Mouse (Mus musculus) urinary bladder, postnatal 25 days (tissue): Measurements from ENCODE around the gene Kcnmb4.

ENCODE experiments used
- DNase-seq: peaks from one replicate; pipeline ENCODE4 v3.0.0; 2022; ENCODE audit warnings: low spot score

The Kcnmb4 gene

DNA sequence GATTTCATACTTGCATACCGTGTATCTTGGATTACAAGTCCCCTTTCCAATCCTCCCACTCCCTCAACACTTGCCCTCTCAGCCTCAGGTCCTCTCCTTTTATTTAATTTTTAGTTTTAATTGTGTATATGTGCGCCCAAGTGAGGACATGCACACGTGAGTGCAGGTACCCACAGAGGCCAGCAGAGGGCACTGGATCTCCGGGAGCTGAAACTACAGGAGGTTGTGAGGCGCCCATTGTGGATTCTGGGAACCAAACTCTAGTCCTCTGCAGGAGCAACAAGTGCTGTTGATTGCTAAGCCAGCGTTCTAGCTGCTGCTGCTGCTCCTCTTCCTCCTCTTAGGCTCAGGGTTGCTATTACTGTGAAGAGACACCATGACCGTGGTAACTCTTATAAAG lies 20.9 kb downstream of the Kcnmb4 start:
- DNase-seq = no peak

DNA sequence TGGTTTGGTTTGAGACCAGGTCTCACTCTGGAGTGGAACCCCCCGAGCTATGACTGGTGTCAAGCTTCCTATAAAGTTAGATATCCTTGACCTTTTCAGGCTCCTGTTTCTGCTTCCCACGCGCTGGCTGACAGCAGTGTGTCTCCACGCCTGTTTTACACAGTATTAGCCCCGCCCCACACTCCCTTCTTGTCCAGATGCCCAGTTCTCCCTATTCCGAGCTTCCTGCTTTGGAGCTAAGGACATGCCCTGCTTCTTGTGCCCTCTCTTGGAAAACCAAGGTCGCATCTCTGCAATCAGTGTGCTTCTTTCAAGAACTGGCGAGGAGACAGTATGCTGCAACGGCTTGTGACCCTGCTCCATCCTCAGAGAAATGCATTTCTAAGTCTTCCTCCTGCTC lies 23.1 kb downstream of the Kcnmb4 start:
- DNase-seq = no peak

GRCm38 (mm10) chr10:116448166-116448565 lies 25.5 kb downstream of the Kcnmb4 start:
- DNase-seq = no peak

- DNase-seq = no peak
Measured at GRCm38 (mm10) chr10:116447176-116447575, 26.5 kb downstream of the Kcnmb4 start.

- DNase-seq = no peak
Measured at GRCm38 (mm10) chr10:116446040-116446439, 27.6 kb downstream of the Kcnmb4 start.

- DNase-seq = no peak
Measured at GRCm38 (mm10) chr10:116444826-116445225, 28.9 kb downstream of the Kcnmb4 start.

- no peak for DNase-seq
Measured at GRCm38 (mm10) chr10:116444371-116444770, 29.3 kb downstream of the Kcnmb4 start.

DNA sequence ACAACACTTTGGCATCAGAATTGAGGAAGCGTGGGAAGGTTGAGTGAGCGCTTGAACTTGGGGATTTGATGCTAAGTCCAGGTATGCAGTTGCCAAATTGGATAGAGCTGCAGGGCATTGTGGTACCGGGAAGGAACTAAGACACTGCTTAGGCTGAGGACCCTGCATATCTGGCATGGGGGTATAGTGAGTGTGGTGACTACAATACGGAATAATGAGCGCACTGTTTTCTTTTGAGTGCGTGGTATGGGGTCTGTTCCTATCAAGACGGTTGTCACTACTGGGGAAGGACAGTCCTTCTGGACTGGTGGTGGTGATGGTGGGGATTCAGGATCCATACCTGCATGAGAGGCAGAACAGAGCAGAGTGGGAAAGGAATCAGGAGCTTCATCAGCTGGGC lies 32.7 kb downstream of the Kcnmb4 start:
- DNase-seq = no peak

DNA sequence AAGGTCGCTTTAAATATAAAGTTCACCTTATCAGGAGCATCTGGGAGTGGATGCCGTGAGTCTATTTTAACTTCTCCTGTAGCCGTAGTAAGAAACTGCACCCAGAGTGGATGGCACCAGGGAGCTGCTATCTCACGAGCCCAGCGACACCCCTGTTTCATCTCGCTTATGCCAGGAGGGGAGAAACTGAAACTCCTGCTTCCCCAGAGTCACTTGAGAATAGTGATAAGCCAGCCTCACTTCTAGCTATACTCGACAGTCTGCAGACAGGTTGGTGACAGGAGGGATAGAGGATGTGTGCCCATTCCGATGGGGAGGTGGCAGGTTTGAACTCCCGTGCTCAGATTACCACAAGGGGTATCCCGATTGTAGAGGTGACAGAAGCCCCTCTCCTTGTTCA lies 33.6 kb downstream of the Kcnmb4 start:
- no peak for DNase-seq

DNA sequence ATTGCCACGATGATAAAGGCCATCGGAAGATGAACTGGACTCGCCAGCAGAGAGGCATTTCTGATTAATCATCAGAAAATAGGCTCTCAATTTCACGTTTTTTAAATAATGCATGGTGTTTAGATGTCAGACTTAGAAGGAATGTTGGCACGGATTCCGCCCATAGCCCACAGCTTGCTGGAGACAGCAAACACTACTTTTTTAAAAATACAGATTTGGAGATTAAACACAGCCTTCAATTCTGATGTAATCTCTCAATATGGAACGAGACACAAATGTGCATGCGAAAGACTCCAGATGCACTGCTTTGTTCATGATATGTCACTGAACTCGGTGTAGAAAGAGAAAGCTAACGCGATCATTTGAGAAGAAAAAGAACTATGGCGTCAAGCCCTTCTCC lies 38.2 kb downstream of the Kcnmb4 start:
- no peak for DNase-seq

DNA sequence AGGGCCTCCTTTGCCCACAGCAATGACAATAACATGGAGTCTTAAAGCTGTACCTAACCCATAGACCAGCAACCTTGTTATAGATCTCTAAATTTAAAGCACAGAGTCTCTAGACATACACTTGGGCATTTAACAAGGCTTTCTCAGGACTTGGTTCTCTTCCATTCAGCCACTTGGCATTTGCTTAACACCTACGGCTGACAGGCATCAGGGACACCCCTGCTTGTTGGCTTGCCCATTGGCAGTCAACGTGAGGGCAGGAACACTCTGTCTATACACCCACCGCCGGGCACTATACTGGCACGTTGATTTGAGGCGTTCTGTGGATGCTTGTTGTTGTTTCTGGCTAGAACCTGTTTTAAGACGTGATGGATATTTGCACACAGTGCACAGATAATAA lies 41.3 kb downstream of the Kcnmb4 start:
- DNase-seq = no peak

DNA sequence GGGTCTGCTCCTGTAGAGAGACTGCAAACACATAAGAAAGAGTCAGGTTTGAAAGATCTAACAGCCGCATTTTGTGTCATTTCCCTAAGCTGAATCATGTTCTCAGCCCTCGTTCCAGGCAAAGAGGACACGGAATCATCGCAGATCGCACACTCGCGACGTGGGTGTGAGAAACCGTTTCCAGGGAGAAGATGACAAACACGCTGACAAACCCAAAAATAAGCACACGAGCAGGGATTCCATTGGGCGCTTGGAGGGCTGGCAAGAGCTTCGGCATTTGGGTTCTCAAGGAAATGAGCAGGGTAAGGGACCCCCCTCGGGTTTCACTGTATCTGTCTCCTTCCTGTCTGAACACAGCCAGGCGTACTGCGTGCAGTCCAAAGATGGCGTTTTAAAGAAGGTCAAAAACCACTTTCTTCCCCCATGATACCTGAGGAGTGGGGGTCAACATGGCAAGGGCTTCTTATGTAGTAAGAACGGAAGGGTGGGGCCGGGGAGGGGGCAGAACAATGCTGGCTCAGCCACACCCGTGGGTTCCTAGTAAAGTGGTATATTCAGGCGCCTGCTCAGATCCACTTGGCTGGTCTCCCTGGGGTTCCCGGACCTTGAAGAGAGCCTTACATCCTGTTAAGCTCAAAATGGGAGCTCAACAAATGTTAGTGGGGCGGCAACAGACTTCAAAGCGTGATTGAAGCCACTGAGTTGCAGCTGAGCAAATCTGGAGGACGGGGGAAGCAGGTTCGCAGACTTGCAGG lies 45.5 kb downstream of the Kcnmb4 start:
- no peak for DNase-seq

- DNase-seq = no peak
Measured at GRCm38 (mm10) chr10:116426176-116426575, 47.5 kb downstream of the Kcnmb4 start.

GRCm38 (mm10) chr10:116424921-116425320 lies 48.8 kb downstream of the Kcnmb4 start:
- no peak for DNase-seq

DNA sequence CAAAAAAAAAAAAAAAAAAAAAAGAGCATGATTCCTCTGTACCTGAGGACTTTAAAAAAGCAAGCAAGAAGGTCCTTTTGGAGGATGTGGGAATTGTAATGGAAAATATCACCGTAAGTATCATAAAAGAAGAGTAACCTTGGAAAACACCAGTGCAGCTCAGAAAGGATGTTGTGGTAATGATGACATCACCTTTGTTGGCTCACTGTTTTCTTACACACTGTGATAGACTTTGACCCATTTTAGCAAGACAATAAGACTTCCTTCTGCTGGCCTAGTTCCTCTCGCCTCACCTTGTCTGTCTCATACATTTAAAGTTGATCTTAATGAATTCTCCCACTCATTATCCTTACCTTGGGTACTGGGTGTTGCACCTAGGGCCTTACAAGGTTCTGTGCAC lies 51.1 kb downstream of the Kcnmb4 start:
- no peak for DNase-seq

DNA sequence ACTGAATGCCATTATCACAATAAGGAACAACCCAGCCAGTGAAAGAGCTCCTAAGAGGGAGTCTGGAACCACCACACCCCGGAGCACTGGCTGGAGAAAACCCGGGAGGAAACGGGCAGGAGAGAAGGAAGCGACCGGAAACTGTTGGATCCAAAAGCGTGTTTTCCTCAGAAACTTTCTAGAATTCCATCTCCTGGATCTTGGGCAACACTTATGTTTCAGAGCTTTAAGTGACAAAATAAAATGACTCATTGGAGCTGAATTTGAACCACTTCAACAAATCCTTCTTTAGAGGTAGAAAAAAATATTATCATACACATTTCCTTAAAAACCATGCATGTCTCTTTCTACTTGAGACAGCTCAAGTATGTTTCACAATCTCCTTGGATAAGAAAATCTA lies 52.7 kb downstream of the Kcnmb4 start:
- DNase-seq = no peak

DNA sequence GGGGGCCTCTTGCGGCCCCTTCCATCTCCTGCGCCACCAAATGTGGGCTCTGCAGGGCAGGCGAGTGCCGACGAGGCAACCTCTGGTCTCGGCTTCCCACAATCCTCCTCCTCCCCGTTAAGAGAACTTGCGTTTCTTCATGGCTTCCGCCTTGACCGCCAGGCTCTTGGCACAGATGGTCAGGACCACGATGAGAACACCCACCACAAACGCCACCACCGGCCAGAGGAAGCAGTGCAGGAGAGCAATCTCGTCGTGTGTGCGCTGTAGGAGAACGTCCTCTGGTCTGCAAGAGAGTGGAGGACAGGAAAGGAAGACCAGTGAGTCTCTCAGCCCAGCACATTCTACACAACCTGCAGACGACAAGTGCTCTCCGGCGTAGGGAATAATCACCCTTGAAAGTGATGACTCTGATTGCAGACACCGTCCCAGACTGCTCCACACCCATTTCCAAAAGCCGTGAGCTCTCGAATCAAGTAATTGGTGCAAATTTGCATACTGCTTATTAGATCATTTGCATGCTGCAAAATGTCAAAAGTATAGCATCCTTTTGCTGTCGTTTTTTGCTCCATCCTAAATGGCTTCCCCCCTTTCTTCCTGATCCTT lies 55.5 kb downstream of the Kcnmb4 start:
- DNase-seq = no peak

DNA sequence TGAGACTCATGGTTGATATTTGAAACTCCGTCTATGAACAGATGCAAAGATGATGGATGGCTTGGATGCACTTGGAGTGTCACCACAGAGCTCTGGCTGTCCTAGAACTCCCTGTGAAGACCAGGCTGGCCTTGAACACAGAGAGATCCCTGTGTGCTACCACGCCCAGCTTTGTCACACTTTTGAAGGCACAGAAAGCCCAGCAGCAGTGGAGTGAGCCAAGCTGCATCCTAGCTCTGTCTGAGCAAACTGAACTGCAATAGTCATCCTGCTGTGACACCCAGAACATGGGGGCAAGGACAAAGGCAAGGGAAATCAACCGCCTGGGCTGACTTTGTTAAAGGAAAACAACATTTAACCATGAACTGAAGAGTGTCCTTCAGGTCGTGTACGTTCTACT lies 57.0 kb downstream of the Kcnmb4 start:
- DNase-seq = no peak

DNA sequence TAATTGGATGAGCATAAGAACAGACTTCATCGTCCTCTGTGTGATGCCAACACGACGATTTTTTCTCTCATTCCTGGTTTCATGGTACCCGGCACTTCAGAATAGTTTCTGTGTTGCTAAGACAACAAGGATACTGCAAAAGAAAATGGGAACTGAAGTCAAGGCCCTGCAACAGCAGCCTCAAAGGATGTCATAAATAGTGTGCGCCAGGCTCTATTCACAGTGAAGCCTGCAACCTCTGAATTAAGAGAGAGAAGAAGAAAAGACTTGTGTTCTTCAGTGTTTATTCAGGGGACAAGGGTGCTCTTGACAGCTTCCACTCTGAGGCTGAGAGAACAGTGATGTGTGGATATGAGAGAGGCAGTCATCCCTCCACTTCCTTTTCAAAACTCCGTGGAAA lies 57.5 kb downstream of the Kcnmb4 start:
- DNase-seq = no peak

DNA sequence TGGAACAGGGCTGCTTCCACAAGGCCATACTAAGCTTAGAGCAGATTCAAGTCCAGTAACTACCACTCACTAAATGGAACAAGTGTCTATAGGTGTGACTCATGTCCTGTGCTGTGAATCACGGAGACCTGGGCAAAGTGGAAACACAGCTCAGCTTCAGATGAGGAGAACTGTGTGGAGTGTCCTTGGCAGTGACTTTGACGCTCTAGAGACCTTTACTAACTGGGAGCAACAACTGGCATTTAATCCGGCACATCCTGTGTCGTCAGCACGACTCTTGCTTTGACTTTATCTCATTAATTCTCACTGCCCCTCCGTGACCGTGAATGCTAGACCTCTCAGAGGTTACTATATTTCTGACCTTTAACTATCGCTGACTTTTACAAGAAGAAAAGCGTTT lies 62.9 kb downstream of the Kcnmb4 start:
- DNase-seq = no peak

GRCm38 (mm10) chr10:116407684-116408359 lies 65.9 kb downstream of the Kcnmb4 start:
- no peak for DNase-seq

- DNase-seq = no peak
Measured at GRCm38 (mm10) chr10:116405011-116405410, 68.7 kb downstream of the Kcnmb4 start.

DNA sequence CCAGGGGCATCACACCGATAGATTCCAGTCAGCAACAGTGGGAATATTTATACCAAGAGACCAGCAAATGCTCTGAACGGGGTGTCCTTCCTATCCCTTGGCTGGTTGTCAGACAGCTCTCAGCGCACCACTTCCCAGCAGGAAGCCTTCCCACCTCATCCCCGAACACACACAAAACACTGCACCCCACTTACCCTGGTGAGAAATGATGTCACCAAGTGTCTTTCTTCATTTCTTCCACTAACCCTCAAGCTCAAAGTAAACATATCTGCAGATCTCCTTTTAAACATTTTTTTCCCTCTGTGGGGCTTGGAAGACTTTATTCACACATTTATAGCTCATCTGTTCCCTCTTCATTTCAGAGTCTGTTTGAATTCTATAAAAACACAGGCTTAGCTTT lies 70.0 kb downstream of the Kcnmb4 start:
- no peak for DNase-seq
